Mouse (Mus musculus) gastrocnemius, adult 18-20 months (tissue): ENCODE measurements around the gene Col6a5. TPM values are rescaled to one million over a fixed set of nuclear protein-coding genes. Genes with fewer than 3 reads are reported as not detected.
"Not testable (repeated sequence)": the region's sequence is repeated elsewhere in the genome, so short reads cannot be mapped to it uniquely, and the experiment has no call there.

ENCODE experiments used
- DNase-seq: peaks from one replicate; pipeline ENCODE4 v3.0.0; 2021; ENCODE audit warnings: low spot score
- total RNA-seq, 2 experiments: library from RNA; stranded (reverse); gene quantifications; 2 replicates each; pipeline ENCODE4 v1.2.3; 2021

Gene Col6a5
- total RNA-seq, 2 experiments from 2014 or later = 0.02 to 0.19 TPM

DNA sequence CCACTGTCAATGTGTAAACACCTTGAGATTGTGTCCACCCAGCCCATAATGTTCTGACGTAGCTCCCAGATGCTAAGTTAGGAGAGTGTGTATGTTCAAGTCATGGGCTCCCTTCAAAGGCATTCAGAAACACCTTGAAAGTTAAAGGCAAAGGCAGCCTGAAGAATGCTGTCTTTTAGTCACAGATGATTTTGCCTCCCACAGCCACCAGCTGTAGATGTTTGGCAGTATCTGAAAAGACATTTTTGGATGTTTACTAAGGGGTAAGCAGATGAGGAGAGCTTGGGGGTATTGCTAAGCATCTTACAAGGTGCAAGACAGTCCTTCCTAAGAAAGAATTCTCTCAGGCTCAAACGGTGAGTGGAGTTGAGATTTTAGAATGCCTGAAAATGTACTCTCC, 50.3 kb downstream of the Col6a5 start:
- DNase-seq = no peak

DNA sequence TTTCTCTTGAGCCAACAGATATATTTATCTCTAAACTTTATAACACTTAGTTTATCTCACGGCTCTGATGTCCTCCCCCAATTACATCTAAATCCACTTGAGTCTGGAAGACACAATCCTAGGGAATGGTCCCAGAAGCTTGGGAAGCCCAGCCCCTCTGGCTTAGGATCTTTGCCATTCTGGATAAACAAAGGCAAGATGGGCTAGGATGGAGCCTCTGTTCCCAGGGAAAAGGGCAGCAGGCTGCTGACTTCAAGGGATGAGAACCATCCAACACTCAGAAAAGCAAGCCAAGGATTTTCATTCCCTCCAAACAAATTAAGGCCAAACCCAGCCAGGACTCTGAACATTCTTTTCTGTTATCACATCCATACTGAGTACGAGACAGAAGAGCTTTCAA, 51.1 kb downstream of the Col6a5 start:
- no peak for DNase-seq

DNA sequence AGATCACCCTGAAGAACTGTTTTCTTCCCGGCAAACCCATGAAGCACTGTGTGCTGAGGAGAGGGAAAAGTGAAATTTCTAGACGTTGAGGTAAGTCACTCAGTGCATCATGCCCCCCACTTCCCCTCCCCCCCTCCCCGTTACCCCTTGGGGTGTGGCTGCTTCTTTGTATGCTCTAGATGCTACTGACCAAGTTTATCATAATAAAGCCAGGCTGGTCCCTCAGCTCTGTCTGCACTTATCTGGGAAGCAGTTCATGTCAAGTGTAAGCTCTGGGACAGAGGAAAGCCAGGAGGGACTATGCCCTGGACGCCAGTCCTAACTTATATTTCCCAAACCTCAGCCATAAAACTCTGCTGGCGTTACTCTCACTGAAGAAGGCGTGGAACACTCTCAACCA, 53.0 kb downstream of the Col6a5 start:
- no peak for DNase-seq

DNA sequence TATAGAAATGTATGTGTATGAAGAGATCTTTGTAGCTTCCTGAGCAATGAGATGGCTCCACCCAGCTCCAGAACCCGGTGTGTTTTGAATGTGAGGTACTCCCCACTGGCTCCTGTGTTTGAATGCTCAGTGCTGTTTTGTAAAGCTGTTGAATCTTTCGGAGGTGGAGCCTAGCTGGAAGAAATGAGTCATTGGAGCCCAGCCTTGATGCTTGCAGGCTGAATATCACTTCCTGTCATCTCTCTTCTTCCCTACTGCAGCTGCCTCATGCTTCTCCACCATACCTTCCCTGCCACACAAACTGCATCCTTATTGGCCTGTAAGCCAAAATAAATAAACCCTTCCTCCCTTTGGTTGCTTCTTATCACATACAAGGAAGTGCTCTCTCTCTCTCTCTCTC, 72.9 kb downstream of the Col6a5 start:
- no peak for DNase-seq

DNA sequence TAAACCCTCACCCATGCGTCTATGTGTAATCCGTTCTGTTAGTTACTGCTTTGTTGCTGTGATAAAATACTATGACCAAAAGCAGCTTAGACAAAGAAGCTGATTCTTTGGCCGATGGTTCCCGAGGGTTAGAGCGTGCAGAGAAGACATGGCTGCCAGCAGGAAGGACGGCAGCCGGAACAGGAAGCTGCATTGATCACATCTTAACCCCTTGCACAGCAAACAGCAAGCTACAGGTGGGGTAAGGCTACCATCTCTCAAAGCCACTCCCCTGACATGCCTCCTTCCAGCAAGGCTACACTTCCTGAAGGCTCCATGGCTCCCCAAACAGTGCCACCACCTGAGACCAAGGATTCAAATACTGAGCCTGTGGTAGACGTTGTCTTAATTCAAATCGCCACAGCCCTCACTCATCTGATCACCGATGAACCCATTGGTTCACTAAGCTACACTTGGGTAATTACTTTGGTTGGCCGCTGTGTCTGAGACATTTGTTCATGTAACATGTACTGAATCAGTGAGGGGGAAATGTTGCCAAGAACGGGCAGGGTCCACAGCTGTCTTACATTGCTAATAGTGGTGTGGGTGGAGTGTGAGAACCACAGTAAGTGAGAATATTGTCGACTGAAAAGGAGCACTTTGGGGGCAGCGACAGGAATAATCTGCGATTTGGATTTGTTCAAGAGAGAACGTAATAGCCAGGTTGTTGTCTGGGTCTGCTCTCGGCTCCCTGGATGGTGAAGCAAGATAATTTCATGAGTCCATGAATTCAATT, 75.6 kb downstream of the Col6a5 start:
- no peak for DNase-seq

DNA sequence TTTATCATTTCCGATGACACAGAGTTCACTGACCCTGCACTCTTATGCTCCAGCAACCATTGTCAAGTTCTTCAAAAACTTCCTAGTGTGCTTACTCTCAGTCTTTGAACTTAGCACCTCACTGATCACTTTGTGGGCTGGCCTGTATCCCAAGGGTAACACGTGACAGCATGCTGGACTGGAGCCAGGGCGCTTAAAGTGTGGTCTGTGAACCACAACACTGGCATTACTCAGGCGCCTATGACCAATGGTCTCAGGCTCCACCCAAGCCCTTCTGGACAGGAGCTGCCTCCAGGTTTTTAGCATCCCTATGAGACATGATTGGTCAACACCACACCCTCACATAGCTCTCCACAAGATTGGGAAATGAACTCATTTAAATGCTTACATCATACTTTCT, 79.7 kb downstream of the Col6a5 start:
- DNase-seq = peak; percentile 11

DNA sequence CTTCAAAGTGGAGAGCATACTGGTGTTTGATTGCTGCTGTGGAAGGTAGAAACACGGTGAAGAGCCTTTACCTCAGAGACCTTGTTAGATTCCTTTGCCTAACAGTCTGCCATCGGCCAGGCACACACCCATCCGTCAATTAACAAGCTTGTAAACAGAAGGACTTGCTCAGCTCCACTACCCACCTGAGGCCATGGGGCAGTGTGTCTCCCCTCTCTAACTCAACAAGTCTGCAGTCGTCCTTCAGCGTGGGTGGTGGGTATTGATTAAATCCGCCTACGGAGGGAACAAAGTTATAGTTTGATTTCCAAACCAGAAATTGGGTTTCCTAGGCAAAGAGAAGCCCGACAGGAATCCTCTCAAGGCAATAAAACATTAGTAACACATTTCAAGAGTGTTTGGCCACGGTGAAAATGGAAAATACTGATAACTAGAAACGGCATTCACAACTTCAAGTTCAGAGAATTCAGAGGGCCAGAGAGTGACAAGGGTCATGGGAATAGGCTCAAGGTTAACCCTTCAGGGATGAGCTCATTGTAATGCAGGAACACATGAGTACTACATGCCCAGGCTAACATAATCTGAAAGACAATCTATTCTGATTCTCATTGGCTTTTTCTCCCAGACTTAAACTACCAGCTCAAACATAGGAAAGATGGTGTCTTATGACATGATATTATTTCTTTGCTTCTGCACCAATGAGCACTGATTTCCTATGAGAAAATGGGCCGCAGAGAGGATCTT, 81.9 kb downstream of the Col6a5 start:
- DNase-seq = no peak

DNA sequence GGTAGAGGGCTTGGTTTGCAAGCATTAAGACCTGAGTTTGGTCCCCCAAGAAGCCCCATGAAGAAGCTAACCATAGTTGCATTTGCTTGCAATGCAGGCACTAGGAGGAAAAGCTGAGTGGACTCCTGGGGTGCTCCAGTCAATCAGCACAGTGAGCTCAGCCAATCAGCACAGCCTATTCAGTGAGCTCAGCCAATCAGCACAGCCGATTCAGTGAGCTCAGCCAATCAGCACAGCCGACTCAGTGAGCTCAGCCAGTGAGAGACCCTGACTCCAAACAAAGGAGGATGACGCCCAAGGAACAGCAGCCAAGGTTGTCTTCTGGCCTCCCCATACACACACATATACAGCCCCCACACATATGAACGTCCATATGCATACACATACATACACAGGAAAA, 84.3 kb downstream of the Col6a5 start:
- DNase-seq = no peak

DNA sequence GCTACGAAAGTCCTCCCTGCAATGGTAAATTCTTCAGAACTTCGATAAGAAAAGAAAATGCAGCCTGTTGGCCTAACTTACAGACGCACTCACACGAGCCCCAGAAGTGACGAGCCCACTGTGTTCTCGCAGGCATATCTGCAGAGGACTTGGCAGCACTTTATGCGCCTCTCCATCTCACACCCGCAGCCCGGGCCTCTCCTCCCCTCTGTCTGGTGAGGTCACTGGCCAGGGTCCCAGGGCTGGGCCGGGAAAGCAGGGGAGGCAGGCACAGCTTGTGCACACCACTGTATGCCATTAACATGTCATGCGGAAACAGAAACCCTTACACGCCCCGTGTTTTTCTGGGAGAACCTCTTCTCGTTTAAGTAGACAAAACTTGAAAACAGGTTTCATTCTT, 88.8 kb downstream of the Col6a5 start:
- peak; percentile 24 for DNase-seq

DNA sequence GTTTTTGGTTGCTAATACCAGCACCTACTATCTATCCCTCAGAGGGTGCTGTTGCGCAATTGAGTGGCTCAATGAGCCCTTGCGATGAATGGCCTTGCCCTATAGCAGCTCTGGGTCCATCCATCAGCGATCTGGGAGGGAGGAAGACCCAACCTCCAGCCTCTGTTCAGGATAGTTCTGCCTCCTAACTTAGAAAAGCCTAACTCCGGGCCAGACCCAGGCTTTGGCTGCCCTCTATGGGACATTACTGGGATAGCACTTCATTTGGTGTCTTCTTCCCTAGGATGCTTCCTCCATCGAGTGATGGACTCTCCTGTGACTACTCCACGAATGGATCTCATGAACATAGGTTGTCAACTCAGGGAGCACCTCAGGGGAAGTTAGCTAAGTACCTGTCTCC, 102.7 kb downstream of the Col6a5 start:
- peak; percentile 57 for DNase-seq

DNA sequence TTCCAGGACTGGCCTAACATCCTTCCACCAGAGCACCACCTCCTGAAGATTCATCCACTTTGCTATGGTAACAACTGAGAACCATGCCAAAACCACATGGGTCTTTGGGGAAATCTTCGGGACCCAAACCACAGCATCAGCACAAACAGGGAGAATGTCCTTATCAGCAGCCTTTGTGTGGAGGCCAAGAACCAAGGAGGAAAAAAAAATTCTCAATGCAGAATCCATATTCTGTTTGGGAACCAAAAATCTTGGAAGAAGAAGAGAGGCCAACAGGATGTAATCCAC, 107.7 kb downstream of the Col6a5 start:
- no peak for DNase-seq

DNA sequence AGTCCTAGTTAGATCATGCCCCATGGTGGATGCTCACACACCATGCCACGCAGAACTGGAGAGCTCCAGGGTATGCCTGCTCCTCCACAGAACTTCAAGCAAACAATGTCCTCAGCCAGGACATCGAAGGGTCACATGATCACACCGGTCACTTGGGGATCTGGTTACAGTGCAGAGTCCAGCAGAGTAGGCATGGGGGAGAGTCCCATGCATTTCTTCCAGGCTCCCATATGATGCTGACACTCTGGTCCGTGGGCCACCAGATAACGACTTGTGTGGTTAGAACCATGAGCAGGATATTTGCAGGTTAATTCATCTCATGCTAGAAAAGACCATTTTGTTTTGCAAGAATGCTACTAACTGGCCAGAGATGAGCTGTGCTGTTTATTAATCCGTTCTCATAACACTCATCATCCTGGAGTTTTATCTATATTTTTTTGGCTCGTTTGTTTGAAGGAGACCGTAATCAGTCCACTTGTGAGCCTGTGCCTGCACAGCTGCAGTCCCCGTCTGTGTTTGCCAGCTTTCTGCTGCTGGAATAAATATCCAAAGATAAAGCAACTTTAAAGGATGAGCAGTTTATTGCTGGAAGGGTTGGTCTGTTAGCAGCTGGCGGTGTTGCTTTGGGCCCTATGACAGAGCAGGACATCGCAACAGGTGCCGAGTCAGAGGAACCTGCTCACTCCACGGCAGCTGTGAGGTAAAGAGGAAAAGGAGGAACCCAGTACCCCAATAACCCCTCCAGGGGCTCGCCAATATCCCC, 108.2 kb downstream of the Col6a5 start:
- DNase-seq = no peak

DNA sequence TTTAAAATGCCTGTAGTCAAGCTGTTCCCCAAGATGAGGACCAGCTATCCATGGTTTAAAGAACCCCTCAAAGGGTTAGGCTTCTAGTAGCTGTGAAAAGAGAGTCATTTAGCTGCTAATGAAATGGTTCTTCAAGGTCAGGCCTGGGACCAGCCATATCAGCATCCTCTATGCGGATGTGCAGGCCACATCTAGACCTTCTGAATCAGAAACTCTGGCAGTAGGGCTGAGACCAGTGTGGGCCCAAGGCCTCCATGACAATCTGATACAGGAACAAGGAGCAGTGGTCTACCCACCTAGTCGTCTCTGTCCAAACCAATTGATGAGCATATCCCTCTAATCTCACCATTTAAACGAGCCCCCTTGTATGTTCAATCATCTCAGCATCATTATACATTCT, 109.4 kb downstream of the Col6a5 start:
- no peak for DNase-seq

DNA sequence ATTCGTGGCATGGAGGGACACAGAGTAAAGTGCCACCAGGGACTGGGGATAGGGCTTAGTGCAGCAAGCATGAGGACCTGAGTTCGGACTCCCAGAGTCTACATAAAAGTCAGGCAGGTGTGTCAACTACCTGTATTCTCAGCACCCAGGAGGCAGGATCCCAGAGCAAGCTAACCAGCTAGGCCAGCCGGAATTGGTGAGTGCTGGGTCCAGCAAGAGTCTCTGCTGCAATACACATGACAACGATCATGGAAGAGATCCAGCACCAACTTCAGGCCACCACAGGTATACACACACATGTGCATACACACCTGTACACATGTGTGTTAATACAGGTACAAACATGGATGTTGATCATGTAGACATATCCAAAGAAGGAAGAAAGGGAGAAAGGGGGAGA, 112.0 kb downstream of the Col6a5 start:
- DNase-seq = no peak

DNA sequence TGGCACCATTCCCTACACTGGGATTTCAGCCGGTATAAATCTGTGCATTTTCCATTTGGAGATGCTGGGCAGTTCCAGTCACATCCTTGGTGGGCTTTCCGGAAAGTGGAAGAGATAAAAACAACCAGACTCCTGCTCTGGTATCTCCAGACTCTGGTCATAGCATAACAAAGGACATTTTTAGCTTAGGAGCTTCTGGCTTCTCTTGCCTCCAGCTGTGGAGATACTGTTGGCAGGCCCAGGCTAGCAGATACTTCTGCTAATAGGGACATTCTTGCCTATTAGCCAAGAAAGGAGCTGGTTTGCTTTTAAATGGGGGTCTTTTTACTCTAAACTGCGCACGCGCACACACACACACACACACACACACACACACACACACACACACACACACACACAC, 113.2 kb downstream of the Col6a5 start:
- no peak for DNase-seq

DNA sequence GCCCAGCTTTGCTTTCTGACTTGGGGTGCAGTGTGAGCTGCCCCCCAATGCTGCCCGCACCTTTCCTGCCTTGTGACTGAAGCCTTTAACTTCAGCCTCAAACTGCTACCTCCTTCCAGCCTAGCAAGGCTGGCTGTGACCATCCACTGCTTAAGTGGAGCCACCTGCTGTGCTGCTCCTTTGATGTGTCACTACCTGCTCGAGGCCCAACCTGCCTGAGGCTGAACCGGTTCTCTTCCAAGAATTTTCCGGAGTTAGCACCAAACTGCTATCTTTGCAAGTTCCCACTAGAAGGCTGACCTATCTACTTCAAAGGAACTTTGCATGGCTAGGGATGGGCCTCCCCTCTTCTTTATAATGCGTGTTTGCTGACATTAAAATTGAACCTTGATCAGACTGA, 119.1 kb downstream of the Col6a5 start:
- not testable (repeated sequence) for DNase-seq

DNA sequence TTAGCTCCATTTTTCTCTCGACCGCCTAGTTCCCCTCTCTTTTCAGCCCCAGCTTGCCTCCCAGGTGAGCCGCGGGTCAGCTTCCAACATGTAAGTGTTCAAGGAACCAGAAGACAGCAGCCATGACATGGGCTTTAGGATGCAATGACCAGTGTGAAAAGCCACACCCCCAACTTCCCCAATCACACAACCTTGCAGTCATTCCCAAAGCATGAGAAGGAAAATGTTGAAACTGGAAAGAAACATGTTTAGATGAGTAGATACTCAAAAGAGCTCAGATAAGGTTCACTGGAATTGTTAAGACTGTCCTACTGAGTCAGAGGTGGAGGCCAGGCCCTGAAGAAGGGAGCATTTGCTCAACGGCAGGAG, 121.3 kb downstream of the Col6a5 start:
- DNase-seq = no peak

DNA sequence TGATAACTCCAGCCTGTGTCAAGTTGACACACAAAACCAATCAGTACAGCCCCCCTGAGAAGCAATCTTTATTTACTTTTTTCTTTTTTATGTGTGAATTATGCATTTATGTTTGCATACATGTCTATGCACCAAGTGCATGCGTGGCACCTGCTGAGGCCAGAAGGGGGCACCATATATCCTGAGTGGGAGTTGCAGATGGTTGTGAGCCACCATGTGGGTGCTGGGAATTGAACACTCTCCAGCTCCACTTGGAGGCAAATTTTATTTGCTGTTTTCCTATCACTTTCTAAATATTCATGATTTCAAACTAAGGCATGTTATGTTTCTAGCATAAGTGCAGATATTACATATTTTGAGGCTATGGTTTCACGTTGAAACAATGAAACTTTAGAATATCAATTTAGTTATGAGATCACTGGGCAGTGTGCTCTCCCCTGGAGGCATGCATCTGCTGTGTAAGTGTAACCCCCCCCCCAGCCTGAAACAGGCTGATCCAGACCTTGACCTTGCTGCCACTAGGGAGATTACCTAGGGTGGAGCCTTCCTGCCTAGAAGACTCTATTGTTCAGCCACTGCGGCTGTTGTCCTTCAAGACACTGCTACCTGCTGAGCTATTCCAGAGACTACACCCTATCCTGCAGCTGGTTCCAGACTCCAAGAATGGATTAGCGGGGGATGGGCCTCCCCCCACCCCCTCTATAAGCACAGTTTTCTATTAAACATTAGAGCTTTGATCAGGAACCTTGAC, 121.9 kb downstream of the Col6a5 start:
- no peak for DNase-seq

DNA sequence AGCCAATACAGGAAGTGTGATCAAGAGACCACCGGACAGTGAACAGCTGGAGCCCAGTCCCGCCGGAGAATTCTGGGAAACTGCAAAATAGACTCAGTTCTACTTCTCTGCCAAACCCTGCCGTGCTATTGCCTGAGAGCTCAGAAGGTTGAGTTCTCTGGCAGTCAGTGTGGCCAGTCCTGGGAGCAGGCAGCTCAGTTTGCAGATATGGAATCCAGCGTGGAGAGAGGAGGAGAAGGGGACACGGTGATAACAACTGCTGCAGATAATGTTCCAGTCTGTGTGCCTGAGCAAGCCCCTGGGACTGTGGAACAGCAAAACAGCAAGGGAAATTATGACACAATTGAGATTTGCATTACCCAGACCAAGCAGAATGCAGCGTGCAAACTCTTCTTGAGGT, 124.9 kb downstream of the Col6a5 start:
- DNase-seq = peak; percentile 17

DNA sequence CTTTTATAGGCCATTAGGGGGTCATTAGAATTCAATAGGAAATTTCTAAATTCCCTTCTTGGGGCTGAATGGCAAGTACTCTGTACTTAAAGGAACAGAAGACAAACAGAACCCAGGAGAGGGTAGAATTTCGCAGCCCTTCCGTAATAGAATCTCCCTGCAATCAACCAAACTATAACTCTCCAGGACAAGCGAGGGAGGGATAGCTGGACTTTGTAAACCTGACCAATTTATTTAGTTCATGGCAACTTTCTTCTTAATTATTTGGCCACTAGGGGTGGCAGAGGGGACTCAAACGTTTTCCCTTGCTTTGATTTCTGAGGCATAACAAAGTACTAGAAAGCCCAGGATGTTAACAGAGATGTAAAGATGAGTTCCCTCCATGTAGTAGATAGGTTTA, 125.6 kb downstream of the Col6a5 start:
- no peak for DNase-seq

DNA sequence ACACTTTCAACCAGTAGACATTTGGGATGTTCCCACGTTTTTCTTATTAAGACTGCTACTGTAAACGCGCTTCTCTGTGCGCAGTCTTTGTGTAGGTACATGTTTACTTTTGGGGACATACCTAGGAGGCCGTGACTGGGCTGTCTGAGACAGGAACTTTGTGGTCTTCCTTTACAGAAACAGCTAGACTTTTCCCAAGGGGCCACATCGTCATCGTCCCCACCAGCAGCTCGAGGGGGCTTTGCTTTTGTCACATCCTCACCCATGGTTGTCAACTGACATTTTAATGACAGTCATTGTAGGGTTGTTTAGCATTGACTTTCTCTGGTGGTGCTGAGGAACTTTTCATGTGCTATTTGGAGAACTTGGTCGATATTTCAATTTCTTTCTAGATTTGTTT, 129.2 kb downstream of the Col6a5 start:
- no peak for DNase-seq

DNA sequence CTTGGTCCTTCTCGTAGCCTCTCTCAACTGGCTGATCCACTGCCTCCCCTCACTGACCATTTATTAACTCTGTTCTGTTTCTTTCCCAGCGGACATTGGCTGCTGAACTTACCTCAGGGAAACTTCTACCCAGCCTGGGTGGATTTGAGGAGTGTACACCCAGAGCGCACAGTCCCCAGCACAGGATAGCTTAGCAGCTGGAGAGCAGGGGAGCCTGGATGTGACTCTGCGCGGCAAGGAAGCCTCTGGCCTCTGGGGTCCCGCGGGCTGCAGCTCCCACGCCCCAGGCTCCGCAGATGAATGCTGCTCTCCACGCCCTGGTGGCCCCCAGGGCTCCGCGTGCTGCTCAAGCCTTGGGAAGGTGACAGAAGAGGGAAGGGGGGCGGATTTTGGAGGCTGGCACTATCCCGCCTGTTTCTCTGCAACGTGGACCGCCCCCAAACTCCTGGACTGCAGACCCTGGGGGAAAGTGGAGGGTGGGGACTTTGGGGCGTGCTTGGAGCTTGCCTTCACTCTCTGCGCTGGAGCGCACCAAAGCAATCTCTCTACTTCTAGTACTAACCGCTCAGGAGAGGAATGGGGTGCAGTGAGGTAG, 132.6 kb downstream of the Col6a5 start, which contains the start of gene Col6a6:
Gene Col6a6, minus strand, starts transcription at position 370 of the 595 bp plus-strand sequence.
- peak; percentile 28 for DNase-seq
